Mouse (Mus musculus) testis, adult 2 months (tissue): ENCODE measurements at regions not wholly inside any gene's neighbourhood (a gene's known extent, or its start where the extent isn't known, plus 50 kb on each side); places are given as distances from the start of the nearest gene placed in this dataset.

ENCODE experiments used
- CTCF ChIP-seq: fragments of 200-500 bp; IDR thresholded peaks from 2 replicates; pipeline ENCODE4 v1.5.1; 2012; ENCODE audit warnings: low read depth, mild to moderate bottlenecking, inconsistent platforms, low read length, moderate library complexity; ENCODE audit not compliant: control insufficient read depth, insufficient read depth, insufficient replicate concordance
- POLR2A ChIP-seq: fragments of 200-500 bp; IDR thresholded peaks from 2 replicates; pipeline ENCODE4 v1.6.1; 2012; ENCODE audit warnings: low read depth, mild to moderate bottlenecking, inconsistent platforms, low read length, moderate library complexity; ENCODE audit not compliant: control insufficient read depth

- TF ChIP-seq CTCF (no peak), POLR2A (no peak)
These were observed 352.0 kb upstream of the Ngly1 start for GRCm38 (mm10) chr14:15897098-15897497.
